Comparison of ENCODE assay signal across 9 mouse cellular contexts in genomic region chr5:123525281-123525680, GRCm38 (mm10). TPM values are rescaled to one million over a fixed set of nuclear protein-coding genes. Genes with fewer than 3 reads are reported as not detected.
A peak's percentile ranks its signal among the peaks of the same experiment; 100 is the strongest.
DNase-seq lines count a peak whose midpoint lies in the region; ATAC-seq and TF ChIP-seq lines count a peak whose summit lies in the region.
"Had no signal": no experiment of that assay in that cellular context is flagged by ENCODE, and none has a peak within 500 bp of the region (broad histone marks: within the 10 kb centered on the region; RNA-seq: fewer than 3 reads in every experiment).

Gm49027 (minus strand) TSS chr5:123525488.

- H3K9me3 ChIP-seq in kidney, postnatal 0 days (replicated peaks; ENCODE audit: low read length) = no peaks in the 10 kb centered on the region
- no peaks in the 10 kb centered on the region for H3K9me3 ChIP-seq in ES-E14 (ENCODE audit: control insufficient read depth, insufficient read depth, low read depth, low read length)
- H3K9me3 ChIP-seq in intestine, embryonic 14.5 days (ENCODE audit: control insufficient read depth, low read length) = no peaks in the 10 kb centered on the region
- H3K9me3 ChIP-seq in midbrain, embryonic 16.5 days (replicated peaks; ENCODE audit: control insufficient read depth, low read length, poor library complexity, severe bottlenecking) = no peaks in the 10 kb centered on the region

- in situ Hi-C loops in ES-E14 (cut with MboI; ENCODE audit: low sequenced_read_pairs in 2 of 2, unreplicated experiment in 2 of 2) = loop anchor here in 1 of 2 experiments (5.0 kb wide), 1 partner anchor 42 kb away; no protein-coding TSS in a partner anchor

- TF ChIP-seq CTCF in kidney, postnatal 0 days (IDR thresholded peaks at IDR 0.05; ENCODE audit: low read depth) = no peak
- no peak for TF ChIP-seq CTCF in cortical plate, adult 2 months (IDR thresholded peaks at IDR 0.05; ENCODE audit: extremely low read depth, insufficient read depth, low read length)

- peak within 1 kb of the TSS; percentile 85 for H3K4me3 ChIP-seq in kidney, postnatal 0 days (replicated peaks; ENCODE audit: low read depth, low read length)
- H3K4me3 ChIP-seq in ES-E14 (ENCODE audit: insufficient read depth in 1 of 2, low read depth in 1 of 2, low read length in 2 of 2, poor library complexity in 1 of 2, severe bottlenecking in 1 of 2) = peak within 1 kb of the TSS; percentile 84 to 89
- H3K4me3 ChIP-seq in cortical plate, adult 2 months (ENCODE audit: insufficient read depth, low read length) = peak within 1 kb of the TSS; percentile 38
- peak within 1 kb of the TSS; percentile 60 for H3K4me3 ChIP-seq in intestine, embryonic 14.5 days (ENCODE audit: low read depth, low read length)
- peak within 1 kb of the TSS; percentile 93 for H3K4me3 ChIP-seq in midbrain, embryonic 16.5 days (ENCODE audit: low read depth, low read length)

- no peak within 1 kb of the TSS for H3K9ac ChIP-seq in kidney, postnatal 0 days (ENCODE audit: low read depth, low read length)
- H3K9ac ChIP-seq in ES-E14 (ENCODE audit: insufficient read depth, low read depth, low read length, poor library complexity, severe bottlenecking) = no peak within 1 kb of the TSS
- H3K9ac ChIP-seq in intestine, embryonic 14.5 days (ENCODE audit: low read length) = no peak within 1 kb of the TSS
- peak within 1 kb of the TSS; percentile 82 for H3K9ac ChIP-seq in midbrain, embryonic 16.5 days (ENCODE audit: low read depth, low read length)

- H3K27me3 ChIP-seq in kidney, postnatal 0 days (ENCODE audit: insufficient read depth, low read length) = no peaks in the 10 kb centered on the region
- no peaks in the 10 kb centered on the region for H3K27me3 ChIP-seq in intestine, embryonic 14.5 days (replicated peaks; ENCODE audit: control insufficient read depth, insufficient read depth, low read length)
- H3K27me3 ChIP-seq in midbrain, embryonic 16.5 days (ENCODE audit: control insufficient read depth, insufficient read depth, low read depth, low read length) = no peaks in the 10 kb centered on the region

- H3K4me2 ChIP-seq in kidney, postnatal 0 days (ENCODE audit: low read length) = peak within 1 kb of the TSS; percentile 90
- H3K4me2 ChIP-seq in intestine, embryonic 14.5 days (ENCODE audit: low read length) = peak within 1 kb of the TSS; percentile 40
- peak within 1 kb of the TSS; percentile 91 for H3K4me2 ChIP-seq in midbrain, embryonic 16.5 days (ENCODE audit: low read length)

- WGBS in kidney, postnatal 0 days = 87% methylated on average over 7 of the region's 7 CpGs
- WGBS in intestine, embryonic 14.5 days = 83% methylated on average over 7 of the region's 7 CpGs
- WGBS in midbrain, embryonic 16.5 days = 89% methylated on average over 7 of the region's 7 CpGs

- DNase-seq in kidney, postnatal 0 days (ENCODE audit: low spot score) = no peak
- DNase-seq in kidney, adult 11 months = no peak
- DNase-seq in ES-E14 (ENCODE audit: low read depth, low spot score) = no peak
- no peak for DNase-seq in intestine, embryonic 14.5 days (ENCODE audit: low spot score)
- no peak for DNase-seq in T-cell, adult 2 months (ENCODE audit: low spot score)
- DNase-seq in kidney, postnatal 10 days = no peak

- H3K36me3 ChIP-seq in kidney, postnatal 0 days (ENCODE audit: insufficient read depth, low read length) = peaks cover 18% of the 10 kb centered on the region; the same call in 1 of the 2 replicates
- peaks cover 9% of the 10 kb centered on the region; the same call in 1 of the 2 replicates for H3K36me3 ChIP-seq in ES-E14 (ENCODE audit: control insufficient read depth, insufficient read depth, low read length, poor library complexity, severe bottlenecking)
- H3K36me3 ChIP-seq in intestine, embryonic 14.5 days (ENCODE audit: control insufficient read depth, insufficient read depth, low read length) = peaks cover 26% of the 10 kb centered on the region
- peaks cover 17% of the 10 kb centered on the region for H3K36me3 ChIP-seq in midbrain, embryonic 16.5 days (ENCODE audit: control insufficient read depth, insufficient read depth, low read length)

- peaks cover 3% of the 10 kb centered on the region; the same call in 1 of the 2 replicates for H3K4me1 ChIP-seq in kidney, postnatal 0 days (replicated peaks; ENCODE audit: insufficient read depth, low read length)
- peaks cover 0 to 4% of the 10 kb centered on the region in 2 experiments; a peak in 1 of 4 replicates for H3K4me1 ChIP-seq in ES-E14 (ENCODE audit: control insufficient read depth in 2 of 2, insufficient read depth in 2 of 2, low read length in 2 of 2, poor library complexity in 1 of 2)
- H3K4me1 ChIP-seq in cortical plate, adult 2 months (ENCODE audit: control insufficient read depth, insufficient read depth, low read length) = 0 out of 2 replicates have a peak, but pooled peaks cover 2% of the 10 kb centered on the region
- H3K4me1 ChIP-seq in intestine, embryonic 14.5 days (replicated peaks; ENCODE audit: control insufficient read depth, insufficient read depth, low read length) = peaks cover 9% of the 10 kb centered on the region
- H3K4me1 ChIP-seq in midbrain, embryonic 16.5 days (ENCODE audit: control insufficient read depth, insufficient read depth, low read length) = peaks cover 16% of the 10 kb centered on the region

- no peak for ATAC-seq in kidney, postnatal 0 days (replicated peaks; ENCODE audit: low FRiP score, low read depth)
- ATAC-seq in intestine, embryonic 14.5 days (replicated peaks; ENCODE audit: low FRiP score, low TSS enrichment, low read depth) = no peak
- no peak for ATAC-seq in midbrain, embryonic 16.5 days

- TF ChIP-seq POLR2A in cortical plate, adult 2 months (IDR thresholded peaks at IDR 0.05; ENCODE audit: extremely low read depth, insufficient read depth, low read length) = no peak

- no peak within 1 kb of the TSS for H3K27ac ChIP-seq in kidney, postnatal 0 days
- no peak within 1 kb of the TSS for H3K27ac ChIP-seq in ES-E14 (ENCODE audit: insufficient read depth, low read depth, low read length, poor library complexity, severe bottlenecking)
- no peak within 1 kb of the TSS for H3K27ac ChIP-seq in cortical plate, adult 2 months (ENCODE audit: insufficient read depth, low read length)
- H3K27ac ChIP-seq in intestine, embryonic 14.5 days (ENCODE audit: low read depth) = peak within 1 kb of the TSS; percentile 6; the same call in 1 of the 2 replicates
- peak within 1 kb of the TSS; percentile 61 for H3K27ac ChIP-seq in midbrain, embryonic 16.5 days (ENCODE audit: low read length)

TF ChIP-seq in ES-E14, 5 proteins besides CTCF, POLR2A, EP300 and RAD21:
- TF ChIP-seq ZC3H11A (IDR thresholded peaks at IDR 0.05; ENCODE audit: borderline replicate concordance, low read depth, low read length) = no peak
- TF ChIP-seq ZNF384 (IDR thresholded peaks at IDR 0.05; ENCODE audit: low read depth, low read length) = no peak
- TF ChIP-seq CHD2 (IDR thresholded peaks at IDR 0.05; ENCODE audit: low read depth, low read length) = no peak
- TF ChIP-seq HCFC1 (IDR thresholded peaks at IDR 0.05; ENCODE audit: borderline replicate concordance, insufficient read depth, low read length) = no peak
- TF ChIP-seq MAFK (IDR thresholded peaks at IDR 0.05; ENCODE audit: insufficient read depth, low read depth, low read length) = no peak

RNA-seq across cellular contexts. Expression of gene Gm49027, which starts in this region (rescaled TPM):
- polyA plus RNA-seq in kidney, postnatal 0 days (2015; fragmentation: Nextera tagmentation; extraction: Ambion mirVana) = 0.34 TPM in 1 of 2 replicates, not detected in the other
- 0.94 and 1.2 TPM in 2 replicates for total RNA-seq in ES-E14 (2012; rRNA removed)
- 8.3 and 8.5 TPM in 2 replicates for polyA plus RNA-seq in cortical plate, adult 2 months (2012; rRNA removed)
- polyA plus RNA-seq in intestine, embryonic 14.5 days (2014; fragmentation: Nextera tagmentation; extraction: Ambion mirVana) = 13.7 and 16.4 TPM in 2 replicates
- polyA plus RNA-seq in midbrain, embryonic 16.5 days (2015; fragmentation: Nextera tagmentation; extraction: Ambion mirVana) = 0.73 and 0.92 TPM in 2 replicates
- total RNA-seq: neutrophil, adult 5-6 weeks had no signal

Comparison
In these comparisons a context has a peak if more than half of its experiments do, and no peak if none do; other contexts are left out.
1. H3K27ac ChIP-seq: peak in intestine, embryonic 14.5 days (single experiment) and midbrain, embryonic 16.5 days (single experiment); none in kidney, postnatal 0 days (single experiment), ES-E14 (single experiment) and cortical plate, adult 2 months (single experiment).
2. H3K4me2 ChIP-seq: peak in every context shown above with its lines; median percentile 91 in midbrain, embryonic 16.5 days; 90 in kidney, postnatal 0 days; 40 in intestine, embryonic 14.5 days.
3. H3K4me3 ChIP-seq: peak in every context shown above with its lines; median percentile 93 in midbrain, embryonic 16.5 days; 86 in ES-E14; 85 in kidney, postnatal 0 days; 60 in intestine, embryonic 14.5 days; 38 in cortical plate, adult 2 months.